Mouse (Mus musculus): ENCODE measurements around the gene Olfr325. TPM values are rescaled to one million over a fixed set of nuclear protein-coding genes. Genes with fewer than 3 reads are reported as not detected.

Gene Olfr325
- polyA plus RNA-seq, 1 experiment from 2014 or later = not detected

DNA sequence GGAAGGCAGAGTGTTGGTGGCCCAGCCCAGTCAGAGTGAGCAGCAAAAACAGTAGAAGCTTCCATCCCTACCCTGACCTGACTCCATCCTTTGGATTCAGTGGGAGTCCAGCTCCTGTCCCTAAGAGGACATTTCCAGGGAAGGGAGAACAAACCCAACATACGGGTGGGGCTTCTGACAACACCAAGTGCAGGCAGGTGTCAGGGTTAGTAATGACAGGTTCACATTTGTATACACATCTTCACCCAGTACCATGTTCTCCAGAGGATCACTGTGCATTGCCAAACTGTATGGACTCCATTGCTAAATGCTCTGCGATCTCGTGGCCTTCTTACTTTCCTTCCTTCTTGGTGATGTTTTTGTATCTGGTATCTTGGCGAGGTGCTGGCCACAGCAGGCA is 38.4 kb downstream of the Olfr325 start, which contains the start of gene 2210407C18Rik:
Gene 2210407C18Rik (minus strand): TSS at position 101 of the 400 bp plus-strand sequence.
- H3K27me3 ChIP-seq (ENCODE audit: control insufficient read depth, insufficient read depth, low read length) = no peaks in the 10 kb centered on the region
- H3K9ac ChIP-seq (replicated peaks; ENCODE audit: low read length) = no peak within 1 kb of the TSS
- 89% methylated on average over 4 of the region's 4 CpGs for WGBS
- H3K27ac ChIP-seq (replicated peaks; ENCODE audit: low read depth, low read length) = no peak within 1 kb of the TSS
- DNase-seq (no peak), ATAC-seq (ENCODE audit: low FRiP score, low TSS enrichment) (no peak)
- H3K9me3 ChIP-seq (ENCODE audit: control insufficient read depth, low read length) = no peaks in the 10 kb centered on the region
- H3K4me1 ChIP-seq (ENCODE audit: control insufficient read depth, insufficient read depth, low read length) = no peaks in the 10 kb centered on the region
- H3K4me2 ChIP-seq (ENCODE audit: low read length) = no peak within 1 kb of the TSS
- H3K36me3 ChIP-seq (ENCODE audit: control insufficient read depth, insufficient read depth, low read length) = no peaks in the 10 kb centered on the region
- no peak within 1 kb of the TSS for H3K4me3 ChIP-seq (replicated peaks; ENCODE audit: low read depth, low read length)

DNA sequence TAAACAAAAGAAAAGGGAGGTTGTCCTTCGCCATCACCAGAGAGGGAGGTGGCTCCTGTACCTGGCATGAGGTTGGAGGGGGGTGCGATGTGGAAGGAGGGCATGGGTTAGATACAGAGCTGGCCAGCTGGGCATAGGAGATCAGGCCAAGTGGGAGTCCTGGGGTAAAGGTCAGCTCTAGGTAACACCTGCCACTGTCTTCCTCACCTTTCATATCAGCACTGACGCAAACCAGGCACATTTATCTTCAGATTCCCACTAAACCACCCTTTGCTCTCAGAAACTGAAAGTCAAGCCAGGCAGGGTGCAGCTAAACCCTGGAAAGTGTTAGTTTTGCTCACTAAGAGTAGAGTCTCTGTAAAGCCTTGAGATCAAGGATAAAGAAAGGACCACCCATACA is 40.8 kb downstream of the Olfr325 start:
- DNase-seq = no peak
- no peak overlapping the region for H3K4me3 ChIP-seq (replicated peaks; ENCODE audit: low read depth, low read length)

DNA sequence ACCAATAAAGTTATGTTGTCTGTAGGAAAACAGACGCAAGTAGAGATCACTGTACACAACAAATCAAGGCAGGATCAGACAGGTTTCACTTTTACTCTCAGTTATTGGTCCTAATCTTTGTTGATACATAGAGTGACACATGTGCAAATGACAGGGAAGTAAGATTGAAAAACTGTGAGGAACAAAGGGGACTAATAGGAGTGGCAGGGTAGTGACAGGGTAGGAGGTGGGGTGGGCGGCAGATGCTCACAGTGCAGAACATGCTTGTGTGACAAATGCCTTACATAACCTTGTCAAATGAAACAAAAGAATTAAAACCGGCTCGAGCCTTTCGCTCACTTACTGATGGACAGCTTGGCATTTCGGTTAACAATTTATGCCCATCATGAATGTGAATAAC is 41.3 kb downstream of the Olfr325 start:
- Histone ChIP-seq H3K4me2 (ENCODE audit: low read length) (no peak overlapping the region), H3K4me3 (replicated peaks; ENCODE audit: low read depth, low read length) (no peak overlapping the region), H3K27ac (replicated peaks; ENCODE audit: low read depth, low read length) (no peak overlapping the region), H3K4me1 (ENCODE audit: control insufficient read depth, insufficient read depth, low read length) (no peaks in the 10 kb centered on the region), H3K27me3 (ENCODE audit: control insufficient read depth, insufficient read depth, low read length) (no peaks in the 10 kb centered on the region), H3K9ac (replicated peaks; ENCODE audit: low read length) (no peak overlapping the region), H3K9me3 (ENCODE audit: control insufficient read depth, low read length) (no peaks in the 10 kb centered on the region), H3K36me3 (ENCODE audit: control insufficient read depth, insufficient read depth, low read length) (no peaks in the 10 kb centered on the region)
- ATAC-seq (ENCODE audit: low FRiP score, low TSS enrichment) (no peak), DNase-seq (no peak)
- 38% methylated on average over 6 of the region's 6 CpGs for WGBS

More for the DNA sequence above, 40.8 kb downstream of the Olfr325 start:
- ATAC-seq (ENCODE audit: low FRiP score, low TSS enrichment) = no peak
- Histone ChIP-seq H3K27me3 (ENCODE audit: control insufficient read depth, insufficient read depth, low read length) (no peaks in the 10 kb centered on the region), H3K36me3 (ENCODE audit: control insufficient read depth, insufficient read depth, low read length) (no peaks in the 10 kb centered on the region), H3K9me3 (ENCODE audit: control insufficient read depth, low read length) (no peaks in the 10 kb centered on the region), H3K4me2 (ENCODE audit: low read length) (no peak overlapping the region), H3K9ac (replicated peaks; ENCODE audit: low read length) (no peak overlapping the region), H3K4me1 (ENCODE audit: control insufficient read depth, insufficient read depth, low read length) (no peaks in the 10 kb centered on the region), H3K27ac (replicated peaks; ENCODE audit: low read depth, low read length) (no peak overlapping the region)
- WGBS = 75% methylated on average over 3 of the region's 3 CpGs

DNA sequence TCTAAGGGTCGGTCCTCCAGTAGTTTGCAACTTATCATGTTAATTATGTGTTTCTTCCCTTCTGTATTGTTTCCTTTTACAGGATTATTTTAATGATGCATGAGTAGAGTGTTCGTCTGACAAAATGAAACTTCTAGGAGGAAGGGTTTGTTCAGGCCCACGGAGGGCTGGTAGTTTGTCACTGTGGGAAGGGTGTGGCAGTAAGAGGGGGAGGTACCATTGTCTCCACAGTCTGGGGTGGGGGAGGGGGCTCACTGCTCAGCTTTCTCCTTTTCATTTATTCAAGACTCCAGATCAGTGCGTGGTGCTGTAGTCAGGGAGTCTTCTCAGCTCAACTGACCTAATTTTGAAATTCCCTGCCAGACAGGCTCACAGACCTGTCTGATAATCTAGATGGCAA is 48.6 kb downstream of the Olfr325 start:
- 52% methylated on average over 4 of the region's 4 CpGs for WGBS
- Histone ChIP-seq H3K9ac (replicated peaks; ENCODE audit: low read length) (no peak overlapping the region), H3K9me3 (ENCODE audit: control insufficient read depth, low read length) (no peaks in the 10 kb centered on the region)

DNA sequence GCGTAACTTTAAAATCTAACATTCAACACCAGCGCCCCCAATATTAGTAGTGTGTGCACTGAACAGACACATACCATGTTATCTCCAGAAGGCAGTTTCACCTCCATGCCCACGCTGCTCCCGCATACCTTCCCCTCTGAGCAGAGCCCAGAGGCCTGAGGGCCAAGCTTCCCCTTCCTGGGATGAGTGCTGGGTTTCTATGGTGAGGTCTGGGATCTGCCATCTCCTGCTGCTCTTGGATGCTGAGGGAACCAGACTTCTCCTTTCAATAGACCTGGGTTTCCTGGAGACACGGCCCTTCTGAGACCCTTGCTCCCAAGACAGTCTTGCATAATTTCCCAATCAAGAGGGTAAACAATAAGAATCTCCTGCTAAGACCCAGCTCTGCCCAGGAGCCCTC is 52.9 kb downstream of the Olfr325 start, which contains the start of gene Olfr323:
Gene Olfr323 (minus strand): TSS at position 101 of the 400 bp plus-strand sequence.
- H3K4me2 ChIP-seq (ENCODE audit: low read length) = no peak within 1 kb of the TSS
- no peak within 1 kb of the TSS for H3K4me3 ChIP-seq (replicated peaks; ENCODE audit: low read depth, low read length)
- H3K27ac ChIP-seq (replicated peaks; ENCODE audit: low read depth, low read length) = no peak within 1 kb of the TSS
- H3K9me3 ChIP-seq (ENCODE audit: control insufficient read depth, low read length) = no peaks in the 10 kb centered on the region
- WGBS = 78% methylated on average over 5 of the region's 5 CpGs
- H3K36me3 ChIP-seq (ENCODE audit: control insufficient read depth, insufficient read depth, low read length) = no peaks in the 10 kb centered on the region
- ATAC-seq (ENCODE audit: low FRiP score, low TSS enrichment) = no peak
- no peaks in the 10 kb centered on the region for H3K27me3 ChIP-seq (ENCODE audit: control insufficient read depth, insufficient read depth, low read length)
- no peak for DNase-seq
- H3K4me1 ChIP-seq (ENCODE audit: control insufficient read depth, insufficient read depth, low read length) = no peaks in the 10 kb centered on the region
- no peak within 1 kb of the TSS for H3K9ac ChIP-seq (replicated peaks; ENCODE audit: low read length)

More for the DNA sequence above, 48.6 kb downstream of the Olfr325 start:
- Histone ChIP-seq H3K36me3 (ENCODE audit: control insufficient read depth, insufficient read depth, low read length) (no peaks in the 10 kb centered on the region), H3K4me2 (ENCODE audit: low read length) (no peak overlapping the region), H3K4me1 (ENCODE audit: control insufficient read depth, insufficient read depth, low read length) (no peaks in the 10 kb centered on the region), H3K4me3 (replicated peaks; ENCODE audit: low read depth, low read length) (no peak overlapping the region), H3K27me3 (ENCODE audit: control insufficient read depth, insufficient read depth, low read length) (no peaks in the 10 kb centered on the region), H3K27ac (replicated peaks; ENCODE audit: low read depth, low read length) (no peak overlapping the region)
- no peak for DNase-seq
- no peak for ATAC-seq (ENCODE audit: low FRiP score, low TSS enrichment)

Other genes with a start within 250 kb of the Olfr325 start
- gene Zfp672, start 247.4 kb upstream of the Olfr325 start, polyA plus RNA-seq (2014; fragmentation: Nextera tagmentation; extraction: Ambion mirVana) = 38.1 and 43.3 TPM in 2 replicates
- 39.6 and 40.7 TPM in 2 replicates for gene Sh3bp5l, start 247.0 kb upstream of the Olfr325 start, polyA plus RNA-seq (2014; fragmentation: Nextera tagmentation; extraction: Ambion mirVana)
- not detected in 2 replicates for gene Lypd8, start 198.7 kb upstream of the Olfr325 start, polyA plus RNA-seq (2014; fragmentation: Nextera tagmentation; extraction: Ambion mirVana)
- gene 1810065E05Rik, start 156.6 kb upstream of the Olfr325 start, polyA plus RNA-seq (2014; fragmentation: Nextera tagmentation; extraction: Ambion mirVana) = not detected in 2 replicates
- not detected in 2 replicates for gene Gm12253, start 145.2 kb upstream of the Olfr325 start, polyA plus RNA-seq (2014; fragmentation: Nextera tagmentation; extraction: Ambion mirVana)
- gene Lypd9, start 124.8 kb upstream of the Olfr325 start, polyA plus RNA-seq (2014; fragmentation: Nextera tagmentation; extraction: Ambion mirVana) = not detected in 2 replicates
- gene Olfr30, start 115.5 kb upstream of the Olfr325 start, polyA plus RNA-seq (2014; fragmentation: Nextera tagmentation; extraction: Ambion mirVana) = not detected in 2 replicates
- not detected in 2 replicates for gene Olfr332, start 85.2 kb upstream of the Olfr325 start, polyA plus RNA-seq (2014; fragmentation: Nextera tagmentation; extraction: Ambion mirVana)
- not detected in 2 replicates for gene Olfr331, start 75.2 kb upstream of the Olfr325 start, polyA plus RNA-seq (2014; fragmentation: Nextera tagmentation; extraction: Ambion mirVana)
- gene Olfr330, start 42.9 kb upstream of the Olfr325 start, polyA plus RNA-seq (2014; fragmentation: Nextera tagmentation; extraction: Ambion mirVana) = not detected in 2 replicates
- not detected in 2 replicates for gene Olfr329-ps, start 31.3 kb upstream of the Olfr325 start, polyA plus RNA-seq (2014; fragmentation: Nextera tagmentation; extraction: Ambion mirVana)
- gene Olfr328, start 22.1 kb upstream of the Olfr325 start, polyA plus RNA-seq (2014; fragmentation: Nextera tagmentation; extraction: Ambion mirVana) = 0.12 TPM in 1 of 2 replicates, not detected in the other
- not detected in 2 replicates for gene Olfr224, start 7.2 kb upstream of the Olfr325 start, polyA plus RNA-seq (2014; fragmentation: Nextera tagmentation; extraction: Ambion mirVana)
- not detected in 2 replicates for gene Olfr324, start 17.4 kb downstream of the Olfr325 start, polyA plus RNA-seq (2014; fragmentation: Nextera tagmentation; extraction: Ambion mirVana)
- not detected in 2 replicates for gene 2210407C18Rik, start 38.3 kb downstream of the Olfr325 start, polyA plus RNA-seq (2014; fragmentation: Nextera tagmentation; extraction: Ambion mirVana)
- not detected in 2 replicates for gene Olfr323, start 52.8 kb downstream of the Olfr325 start, polyA plus RNA-seq (2014; fragmentation: Nextera tagmentation; extraction: Ambion mirVana)
- 0.09 and 0.16 TPM in 2 replicates for gene Trim58, start 62.7 kb downstream of the Olfr325 start, polyA plus RNA-seq (2014; fragmentation: Nextera tagmentation; extraction: Ambion mirVana)
- not detected in 2 replicates for gene Olfr322, start 81.1 kb downstream of the Olfr325 start, polyA plus RNA-seq (2014; fragmentation: Nextera tagmentation; extraction: Ambion mirVana)
- gene Olfr320, start 103.4 kb downstream of the Olfr325 start, polyA plus RNA-seq (2014; fragmentation: Nextera tagmentation; extraction: Ambion mirVana) = not detected in 2 replicates
- gene Olfr319, start 121.4 kb downstream of the Olfr325 start, polyA plus RNA-seq (2014; fragmentation: Nextera tagmentation; extraction: Ambion mirVana) = not detected in 2 replicates
- gene Olfr318, start 146.3 kb downstream of the Olfr325 start, polyA plus RNA-seq (2014; fragmentation: Nextera tagmentation; extraction: Ambion mirVana) = not detected in 2 replicates
- 0.19 and 0.25 TPM in 2 replicates for gene Olfr317, start 161.5 kb downstream of the Olfr325 start, polyA plus RNA-seq (2014; fragmentation: Nextera tagmentation; extraction: Ambion mirVana)
- not detected in 2 replicates for gene Olfr316, start 175.0 kb downstream of the Olfr325 start, polyA plus RNA-seq (2014; fragmentation: Nextera tagmentation; extraction: Ambion mirVana)
- not detected in 2 replicates for gene Olfr315, start 195.5 kb downstream of the Olfr325 start, polyA plus RNA-seq (2014; fragmentation: Nextera tagmentation; extraction: Ambion mirVana)
- gene Olfr314, start 205.2 kb downstream of the Olfr325 start, polyA plus RNA-seq (2014; fragmentation: Nextera tagmentation; extraction: Ambion mirVana) = not detected in 2 replicates
- 6.6 and 11.4 TPM in 2 replicates for gene Fam183b, start 224.2 kb downstream of the Olfr325 start, polyA plus RNA-seq (2014; fragmentation: Nextera tagmentation; extraction: Ambion mirVana)
- not detected in 2 replicates for gene Olfr313, start 237.3 kb downstream of the Olfr325 start, polyA plus RNA-seq (2014; fragmentation: Nextera tagmentation; extraction: Ambion mirVana)

Data from midbrain, embryonic 14.5 days (tissue).